Mouse (Mus musculus) heart, embryonic 16.5 days (tissue): ENCODE data around the gene Nmt1. TPM values are rescaled to one million over a fixed set of nuclear protein-coding genes. Genes with fewer than 3 reads are reported as not detected.

ENCODE experiments used
- ATAC-seq: fragments of 200-750 bp; cut with Nextera tagmentation; replicated peaks from 2 replicates; pipeline ENCODE4 v1.8.0; 2017; ENCODE audit warnings: moderate number of reproducible peaks; ENCODE audit not compliant: insufficient read depth, low FRiP score; ENCODE audit errors: extremely low read depth
- H3K27ac ChIP-seq: fragments of 300-500 bp; sonication (generic); 2 replicates; pipeline ENCODE4 v1.5.1; 2014; ENCODE audit warnings: mild to moderate bottlenecking, low read length, control low read depth, moderate library complexity
- H3K27me3 ChIP-seq: fragments of 300-500 bp; sonication (generic); 2 replicates; pipeline ENCODE4 v1.6.1; 2014; ENCODE audit warnings: low read length, mixed read lengths; ENCODE audit not compliant: control insufficient read depth, insufficient read depth
- H3K36me3 ChIP-seq: fragments of 300-500 bp; sonication (generic); 2 replicates; pipeline ENCODE4 v1.6.1; 2014; ENCODE audit not compliant: control insufficient read depth, insufficient read depth
- H3K4me1 ChIP-seq: fragments of 300-500 bp; sonication (generic); 2 replicates; pipeline ENCODE4 v1.6.1; 2014; ENCODE audit warnings: low read length, mixed read lengths; ENCODE audit not compliant: control insufficient read depth, insufficient read depth
- H3K4me2 ChIP-seq: fragments of 300-500 bp; sonication (generic); 2 replicates; pipeline ENCODE4 v1.6.1; 2014; ENCODE audit warnings: low read depth, mild to moderate bottlenecking, control low read depth, low read length
- H3K4me3 ChIP-seq: fragments of 300-500 bp; sonication (generic); 2 replicates; pipeline ENCODE4 v1.5.1; 2014; ENCODE audit warnings: mild to moderate bottlenecking, control low read depth, low read length
- H3K9ac ChIP-seq: fragments of 300-500 bp; sonication (generic); 2 replicates; pipeline ENCODE4 v1.6.1; 2014; ENCODE audit warnings: low read length, control low read depth
- H3K9me3 ChIP-seq: fragments of 300-500 bp; sonication (generic); replicated peaks from 2 replicates; pipeline ENCODE4 v1.6.1; 2016; ENCODE audit warnings: low read length; ENCODE audit not compliant: control insufficient read depth
- WGBS: fragments of 180-500 bp; shearing (Covaris S2); extraction: QIAGEN DNeasy Blood & Tissue Kit; methylation state at CpG from one replicate; pipeline ENCODE4 v1.1.7; 2014; 5-methylcytosine and 5-hydroxymethylcytosine counted together
- polyA plus RNA-seq: library from polyadenylated mRNA; unstranded; fragments of >200 nt; fragmentation: Nextera tagmentation; extraction: Ambion mirVana; gene quantifications from 2 replicates; pipeline ENCODE4 v1.2.1, GENCODE M21; 2015

Gene Nmt1
- polyA plus RNA-seq, 1 experiment from 2014 or later, result 39.1 TPM

- ATAC-seq, result no peak
- H3K4me3 ChIP-seq, result no peak overlapping the region
- H3K36me3 ChIP-seq, result no peaks in the 10 kb centered on the region
- no peaks in the 10 kb centered on the region for H3K9me3 ChIP-seq
- 77% methylated on average over 9 of the region's 9 CpGs for WGBS
- H3K4me2 ChIP-seq, result no peak overlapping the region; the same call in 1 of the 2 replicates
- no peak overlapping the region for H3K9ac ChIP-seq
- peak overlapping the region; percentile 56; the same call in 1 of the 2 replicates for H3K27ac ChIP-seq
- peaks cover 63% of the 10 kb centered on the region for H3K4me1 ChIP-seq
- no peaks in the 10 kb centered on the region for H3K27me3 ChIP-seq
Observed at GRCm38 (mm10) chr11:103095107-103095670, 67.2 kb downstream of the Nmt1 start.

GRCm38 (mm10) chr11:103095801-103096200 is 67.8 kb downstream of the Nmt1 start:
- Histone ChIP-seq H3K4me2 (no peak overlapping the region; the same call in 1 of the 2 replicates), H3K36me3 (no peaks in the 10 kb centered on the region), H3K9ac (no peak overlapping the region), H3K27ac (peak overlapping the region; percentile 98), H3K9me3 (no peaks in the 10 kb centered on the region), H3K27me3 (no peaks in the 10 kb centered on the region), H3K4me1 (peaks cover 66% of the 10 kb centered on the region), H3K4me3 (no peak overlapping the region)
- ATAC-seq, result no peak
- WGBS, result 65% methylated on average over 6 of the region's 6 CpGs

GRCm38 (mm10) chr11:103096979-103097894 is 69.2 kb downstream of the Nmt1 start:
- Histone ChIP-seq H3K27ac (peak overlapping the region; percentile 98), H3K36me3 (no peaks in the 10 kb centered on the region), H3K4me3 (peak overlapping the region; percentile 40), H3K4me1 (peaks cover 68% of the 10 kb centered on the region), H3K4me2 (peak overlapping the region; percentile 61), H3K9ac (peak overlapping the region; percentile 73), H3K9me3 (no peaks in the 10 kb centered on the region), H3K27me3 (no peaks in the 10 kb centered on the region)
- 13% methylated on average over 22 of the region's 22 CpGs for WGBS
- peak; percentile 72 for ATAC-seq

- WGBS, result 55% methylated on average over 11 of the region's 11 CpGs
- no peak overlapping the region for H3K4me2 ChIP-seq
- H3K27ac ChIP-seq, result peak overlapping the region; percentile 98
- peaks cover 69% of the 10 kb centered on the region for H3K4me1 ChIP-seq
- H3K27me3 ChIP-seq, result no peaks in the 10 kb centered on the region
- no peaks in the 10 kb centered on the region for H3K36me3 ChIP-seq
- peak overlapping the region; percentile 39; the same call in 1 of the 2 replicates for H3K9ac ChIP-seq
- no peaks in the 10 kb centered on the region for H3K9me3 ChIP-seq
- H3K4me3 ChIP-seq, result no peak overlapping the region
- ATAC-seq, result no peak
Observed at GRCm38 (mm10) chr11:103098531-103099190, 70.7 kb downstream of the Nmt1 start.

- Histone ChIP-seq H3K9ac (peak overlapping the region; percentile 38; the same call in 1 of the 2 replicates), H3K4me3 (no peak overlapping the region), H3K27me3 (no peaks in the 10 kb centered on the region), H3K4me2 (0 out of 2 replicates have a peak overlapping the region, but pooled peaks have one; percentile 19), H3K36me3 (no peaks in the 10 kb centered on the region), H3K4me1 (peaks cover 63% of the 10 kb centered on the region), H3K9me3 (no peaks in the 10 kb centered on the region), H3K27ac (peak overlapping the region; percentile 98)
- no peak for ATAC-seq
- 58% methylated on average over 12 of the region's 12 CpGs for WGBS
Observed at GRCm38 (mm10) chr11:103099352-103099940, 71.5 kb downstream of the Nmt1 start.

GRCm38 (mm10) chr11:103100361-103100760 is 72.4 kb downstream of the Nmt1 start:
- H3K4me2 ChIP-seq, result peak overlapping the region; percentile 89
- peaks cover 57% of the 10 kb centered on the region for H3K4me1 ChIP-seq
- H3K27ac ChIP-seq, result no peak overlapping the region

GRCm38 (mm10) chr11:103101481-103101865 is 73.5 kb downstream of the Nmt1 start, which contains the start of the genes Plcd3 and Acbd4:
Gene Plcd3 (minus strand): TSS chr11:103101658.
Gene Acbd4 (plus strand): TSS chr11:103101682.
- ATAC-seq, result peak; percentile 34; the same call in 1 of the 2 replicates
- Histone ChIP-seq H3K4me1 (peaks cover 46% of the 10 kb centered on the region), H3K4me2 (peak within 1 kb of the TSS; percentile 89), H3K9ac (peak within 1 kb of the TSS; percentile 76), H3K27ac (peak within 1 kb of the TSS; percentile 52), H3K36me3 (no peaks in the 10 kb centered on the region), H3K4me3 (peak within 1 kb of the TSS; percentile 76), H3K27me3 (no peaks in the 10 kb centered on the region), H3K9me3 (no peaks in the 10 kb centered on the region)
- under 1% methylated on average over 32 of the region's 34 CpGs for WGBS

More at GRCm38 (mm10) chr11:103100361-103100760, 72.4 kb downstream of the Nmt1 start:
- Histone ChIP-seq H3K4me3 (peak overlapping the region; percentile 76; the same call in 1 of the 2 replicates), H3K9me3 (no peaks in the 10 kb centered on the region), H3K9ac (no peak overlapping the region), H3K27me3 (no peaks in the 10 kb centered on the region), H3K36me3 (no peaks in the 10 kb centered on the region)
- WGBS, result 72% methylated on average over 8 of the region's 8 CpGs
- ATAC-seq, result no peak

- WGBS, result 2% methylated on average over 30 of the region's 30 CpGs
- Histone ChIP-seq H3K27me3 (no peaks in the 10 kb centered on the region), H3K4me1 (peaks cover 41% of the 10 kb centered on the region), H3K9me3 (no peaks in the 10 kb centered on the region), H3K4me2 (peak overlapping the region; percentile 89), H3K9ac (peak overlapping the region; percentile 76), H3K4me3 (peak overlapping the region; percentile 76), H3K36me3 (no peaks in the 10 kb centered on the region; the same call in 1 of the 2 replicates), H3K27ac (peak overlapping the region; percentile 52)
- ATAC-seq, result peak; percentile 7; the same call in 1 of the 2 replicates
Observed at GRCm38 (mm10) chr11:103101866-103102501, 74.0 kb downstream of the Nmt1 start.
